Mouse (Mus musculus): Measurements from ENCODE around the gene Flrt1.
A peak's percentile ranks its signal among the peaks of the same experiment; 100 is the strongest.
"Not testable (repeated sequence)": the region's sequence is repeated elsewhere in the genome, so short reads cannot be mapped to it uniquely, and the experiment has no call there.

Gene Flrt1

GRCm38 (mm10) chr19:7068661-7069531 lies 36.6 kb downstream of the Flrt1 start:
- DNase-seq (ENCODE audit: low spot score): no peak

DNA sequence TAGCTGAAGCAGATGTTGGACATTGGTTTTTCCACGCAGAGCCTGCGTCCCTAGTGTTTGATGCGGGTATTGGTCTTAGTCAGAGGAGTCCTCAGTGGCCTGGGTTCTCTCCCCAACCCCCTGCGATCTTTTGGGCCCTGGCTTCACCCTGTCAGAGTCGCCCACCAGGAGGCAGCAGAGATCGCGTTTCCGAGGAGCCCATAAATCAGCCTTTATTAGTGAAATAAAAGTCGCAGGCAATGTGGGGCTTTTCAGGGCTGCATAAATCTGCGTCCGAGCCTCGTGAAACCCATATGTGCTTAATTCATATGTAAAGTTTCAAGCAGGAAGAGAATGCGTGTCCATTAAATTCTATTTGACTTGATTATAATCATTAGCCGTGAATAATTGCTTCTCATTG lies 37.4 kb downstream of the Flrt1 start:
- peak; percentile 52 for DNase-seq (ENCODE audit: low spot score)

GRCm38 (mm10) chr19:7067344-7068050 lies 38.0 kb downstream of the Flrt1 start:
- no peak for DNase-seq (ENCODE audit: low spot score)

DNA sequence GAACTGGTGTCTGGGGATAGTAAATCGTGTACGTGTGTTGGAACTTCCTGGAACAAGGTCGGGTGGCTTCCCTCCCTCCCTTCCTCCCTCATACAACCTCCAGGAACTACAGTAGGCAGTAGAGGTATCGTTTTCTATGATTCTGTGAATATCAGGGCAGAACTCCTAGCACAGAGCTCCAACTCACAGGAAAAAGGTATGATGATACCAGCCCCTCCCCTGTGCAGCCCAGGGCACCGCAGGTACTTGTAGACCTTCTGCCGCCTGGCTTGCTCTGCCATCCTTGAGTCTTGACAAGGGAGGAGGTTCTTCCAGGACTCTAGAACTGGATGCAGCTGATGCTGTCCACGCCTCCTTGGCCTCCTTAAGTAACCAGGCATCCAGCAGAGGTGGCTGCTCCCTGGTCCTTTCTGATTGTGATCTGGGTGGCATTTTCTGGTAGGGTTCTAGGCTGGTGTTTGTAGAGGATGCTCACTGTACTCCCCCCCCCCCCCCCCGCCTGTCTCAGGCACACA lies 38.6 kb downstream of the Flrt1 start:
- DNase-seq (ENCODE audit: low spot score): no peak

GRCm38 (mm10) chr19:7066034-7066827 lies 39.3 kb downstream of the Flrt1 start:
- peak; percentile 73 for DNase-seq (ENCODE audit: low spot score)

- peak; percentile 62 for DNase-seq (ENCODE audit: low spot score)
These were observed 41.0 kb downstream of the Flrt1 start for GRCm38 (mm10) chr19:7064571-7064970.

DNA sequence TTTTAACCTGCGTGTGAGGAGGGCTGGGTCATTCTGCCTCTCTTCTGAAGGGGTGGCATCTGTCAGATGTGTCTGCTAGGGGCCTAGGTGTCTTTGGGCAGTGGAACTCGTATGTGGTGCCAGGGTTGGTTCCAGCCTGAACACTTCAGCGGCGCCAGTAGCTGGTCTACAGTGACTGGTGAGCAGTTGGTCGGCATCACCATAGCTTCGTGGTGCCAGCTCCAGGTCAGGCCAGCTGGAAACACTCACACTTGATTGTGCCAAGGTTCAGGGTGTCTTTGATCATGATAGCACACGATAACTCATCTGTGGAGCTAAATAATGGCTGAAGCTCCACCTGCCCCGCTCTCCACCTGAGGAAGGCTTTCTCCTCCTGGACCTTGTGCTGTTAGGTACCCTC lies 42.6 kb downstream of the Flrt1 start:
- no peak for DNase-seq (ENCODE audit: low spot score)

DNA sequence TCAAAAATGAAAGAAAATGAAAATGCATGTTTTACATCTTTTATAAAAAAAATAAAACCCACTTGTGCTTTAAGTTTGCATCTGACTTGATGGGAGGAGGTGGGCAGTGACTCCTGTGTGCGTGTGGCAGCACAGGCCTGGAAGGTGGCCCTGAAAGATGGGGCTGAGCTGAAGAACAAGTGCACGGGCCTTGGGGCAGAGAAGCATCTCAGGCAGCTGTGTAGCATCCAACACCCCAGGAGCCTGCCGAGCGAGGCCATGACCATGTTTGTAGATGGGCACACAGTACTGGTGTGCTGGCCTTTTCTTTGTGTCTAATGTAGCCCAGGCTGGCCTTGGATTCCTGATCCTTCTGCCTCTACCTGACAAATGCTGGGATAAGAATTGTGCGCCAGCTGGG lies 43.4 kb downstream of the Flrt1 start:
- no peak for DNase-seq (ENCODE audit: low spot score)

DNA sequence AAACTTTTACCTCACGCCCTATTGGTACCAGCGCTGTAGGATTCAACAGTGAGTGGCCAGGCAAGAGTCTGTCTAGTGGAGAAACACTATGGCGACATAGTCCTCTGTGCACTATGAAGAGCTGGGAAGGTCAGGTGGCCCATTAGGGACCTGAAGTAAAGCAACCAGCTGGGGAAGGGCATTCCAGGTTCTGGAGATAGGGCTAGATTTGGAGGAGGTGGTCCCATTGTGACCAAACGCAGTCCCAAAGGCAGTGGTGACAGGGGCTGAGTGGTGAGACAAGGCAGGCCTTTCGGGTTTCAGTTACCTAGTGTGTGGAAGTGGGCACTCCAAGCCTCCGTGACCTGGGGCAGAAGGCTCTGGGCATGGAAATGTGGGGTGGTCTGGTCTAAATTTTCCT lies 47.0 kb downstream of the Flrt1 start:
- no peak for DNase-seq (ENCODE audit: low spot score)

GRCm38 (mm10) chr19:7057722-7058207 lies 47.8 kb downstream of the Flrt1 start:
- DNase-seq (ENCODE audit: low spot score): peak; percentile 84

- no peak for DNase-seq (ENCODE audit: low spot score)
These were observed 48.3 kb downstream of the Flrt1 start for GRCm38 (mm10) chr19:7057126-7057721.

GRCm38 (mm10) chr19:7056248-7057087 lies 49.1 kb downstream of the Flrt1 start, which contains the start of gene Macrod1:
Gene Macrod1, plus strand, starts transcription at chr19:7056810.
- DNase-seq (ENCODE audit: low spot score): peak; percentile 47

DNA sequence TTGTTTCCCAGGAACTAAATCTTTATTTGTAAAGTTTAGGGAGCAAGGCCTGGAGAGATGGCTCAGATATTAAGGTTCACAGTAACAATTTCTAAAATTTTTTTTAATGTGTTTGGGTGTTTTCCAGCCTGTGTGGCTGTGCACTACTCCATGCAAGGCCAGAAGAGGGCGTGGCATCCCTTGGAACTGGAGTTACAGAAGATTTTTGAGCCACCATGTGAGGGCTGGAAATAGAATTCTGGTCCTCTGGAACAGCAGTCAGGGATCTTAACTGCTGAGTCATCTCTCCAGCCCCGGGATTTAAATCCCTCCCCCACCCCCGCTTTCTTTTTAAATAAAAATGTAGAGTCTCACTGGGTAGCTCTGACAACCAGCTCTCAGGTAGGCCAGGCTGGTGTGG lies 50.4 kb downstream of the Flrt1 start:
- DNase-seq (ENCODE audit: low spot score): no peak

- no peak for DNase-seq (ENCODE audit: low spot score)
These were observed 50.8 kb downstream of the Flrt1 start for GRCm38 (mm10) chr19:7054772-7055171.

- not testable (repeated sequence) for DNase-seq (ENCODE audit: low spot score)
These were observed 52.1 kb downstream of the Flrt1 start for GRCm38 (mm10) chr19:7053382-7053781.

DNA sequence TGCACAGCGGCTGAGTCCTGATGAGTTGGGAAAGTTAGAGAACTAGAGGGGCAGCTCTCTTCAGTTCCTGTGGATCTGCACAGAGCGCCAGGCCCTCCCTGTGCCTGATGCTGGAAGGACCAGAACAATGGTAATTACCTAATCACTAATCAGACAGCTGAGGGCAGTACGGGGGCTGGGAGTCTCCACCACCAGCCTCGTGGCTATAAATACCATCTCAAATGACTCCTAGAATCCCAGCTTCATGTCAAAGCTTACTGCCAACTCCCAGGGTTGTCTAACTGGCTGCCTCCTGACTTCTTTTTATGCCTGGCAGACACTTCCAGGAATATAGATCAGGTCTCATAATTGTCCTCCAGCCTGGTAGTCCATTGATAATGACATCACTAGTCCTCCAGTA lies 60.8 kb downstream of the Flrt1 start:
- DNase-seq (ENCODE audit: low spot score): no peak

DNA sequence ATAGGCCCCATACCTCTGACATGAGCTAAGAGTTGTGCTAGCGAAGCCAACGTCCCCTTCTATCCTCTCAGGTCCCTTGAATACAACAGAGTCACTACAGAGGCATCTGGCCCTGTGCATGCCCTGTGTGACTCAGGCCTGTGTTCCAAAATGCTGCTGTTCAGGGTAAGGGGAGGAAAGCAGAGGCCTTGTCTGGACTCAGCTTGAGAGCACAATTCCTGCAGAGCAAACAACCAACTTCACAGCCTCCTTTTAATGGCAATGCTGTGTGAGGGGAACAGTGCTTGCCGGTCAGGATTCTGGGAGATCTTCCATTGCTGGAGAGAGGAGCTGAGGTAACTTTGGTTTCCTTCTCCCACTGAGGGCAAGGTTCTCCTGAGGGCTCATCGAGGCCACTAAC lies 61.2 kb downstream of the Flrt1 start:
- DNase-seq (ENCODE audit: low spot score): no peak

Data from yolk sac, embryonic 10.5 days (tissue).